Mouse (Mus musculus): ENCODE measurements around the gene Trak1.

The Trak1 gene

DNA sequence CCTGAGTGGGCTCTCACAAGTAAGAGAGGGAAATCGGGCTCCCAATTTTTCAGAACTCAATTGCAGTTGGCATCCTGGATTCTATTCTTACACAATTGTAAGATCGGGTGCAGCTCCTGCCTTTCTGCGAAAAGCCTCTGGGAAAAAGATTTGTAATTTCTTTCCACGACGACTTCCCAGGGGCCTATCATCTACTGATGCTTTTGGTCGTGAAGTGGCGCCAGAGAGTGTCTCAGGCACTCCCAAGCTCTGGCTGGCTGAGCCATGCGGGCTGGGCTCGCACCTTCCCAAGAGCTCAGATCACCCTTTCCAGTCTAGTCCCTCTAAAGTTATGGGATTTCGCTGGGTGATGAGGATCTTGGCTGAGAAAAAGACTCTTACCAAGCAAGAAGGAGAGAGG lies 198.8 kb downstream of the Trak1 start:
- no peak for DNase-seq

DNA sequence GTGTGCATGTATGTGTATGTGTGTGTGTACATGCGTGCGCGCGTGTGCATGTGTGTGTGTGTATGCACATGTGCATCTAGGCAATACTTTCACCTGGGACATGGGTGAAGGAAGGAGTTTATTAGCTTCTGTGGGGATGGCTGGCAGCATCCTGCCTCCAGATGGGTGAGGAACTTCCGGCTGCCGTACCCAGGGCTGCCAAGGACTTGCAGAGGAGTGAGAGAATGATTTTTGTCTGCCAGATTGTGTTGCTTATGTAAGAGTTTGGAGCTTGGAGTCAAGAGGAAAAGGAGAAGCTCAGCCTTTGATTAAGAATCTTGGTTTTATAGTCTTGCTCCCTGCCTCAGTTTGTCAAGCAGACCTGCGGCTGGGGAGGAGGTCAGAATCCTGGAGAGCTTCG lies 208.0 kb downstream of the Trak1 start:
- peak; percentile 30 for DNase-seq

DNA sequence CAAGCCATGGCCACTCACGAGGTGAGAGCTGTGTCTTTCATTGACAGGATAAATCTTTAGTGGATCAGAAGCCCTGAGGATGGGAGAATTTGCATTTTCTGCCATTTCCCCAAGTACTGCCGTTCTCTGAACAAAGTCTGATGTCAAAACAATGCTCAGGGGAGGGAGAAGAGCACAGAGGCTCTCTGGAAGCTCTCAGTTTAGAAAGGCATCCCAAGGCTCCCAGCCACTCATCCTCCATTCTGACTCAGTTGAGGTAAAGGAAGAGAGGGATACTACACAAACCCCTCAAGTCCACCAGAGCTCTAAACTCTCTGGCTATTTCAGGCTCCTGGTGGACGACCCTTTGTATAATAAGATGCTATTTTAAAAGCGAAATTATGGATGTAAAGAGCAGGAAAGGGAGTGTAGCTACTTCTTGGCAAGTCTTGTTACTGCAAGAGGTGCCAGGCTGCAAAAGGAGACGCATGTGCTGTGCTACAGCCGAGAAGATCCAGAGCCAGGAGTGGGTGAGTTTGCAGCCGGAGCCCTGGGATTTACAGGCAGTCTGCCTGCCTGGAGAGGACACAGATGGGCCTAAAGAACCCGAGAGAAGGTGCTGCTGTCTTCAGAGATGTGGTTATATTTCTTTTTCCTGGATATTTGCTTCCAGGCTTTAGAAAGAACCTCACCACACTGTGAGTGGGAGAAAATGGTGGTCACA lies 209.3 kb downstream of the Trak1 start:
- no peak for DNase-seq

DNA sequence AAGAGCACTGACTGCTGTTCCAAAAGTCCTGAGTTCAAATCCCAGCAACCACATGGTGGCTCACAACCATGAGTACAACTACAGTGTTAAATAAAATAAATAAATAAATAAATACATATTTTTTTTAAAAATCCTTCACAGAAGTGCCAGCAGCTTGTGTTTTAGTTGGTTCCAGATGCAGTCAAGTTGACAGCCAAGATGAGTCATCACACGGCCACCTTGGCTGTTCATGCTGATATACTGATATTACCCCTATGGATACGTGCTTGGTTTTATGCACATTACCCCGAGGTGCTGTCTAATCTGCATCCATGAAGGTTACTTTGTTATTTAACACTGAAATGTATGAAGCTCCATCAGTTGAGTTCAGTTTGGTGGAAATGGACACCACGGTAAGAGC lies 214.6 kb downstream of the Trak1 start:
- no peak for DNase-seq

DNA sequence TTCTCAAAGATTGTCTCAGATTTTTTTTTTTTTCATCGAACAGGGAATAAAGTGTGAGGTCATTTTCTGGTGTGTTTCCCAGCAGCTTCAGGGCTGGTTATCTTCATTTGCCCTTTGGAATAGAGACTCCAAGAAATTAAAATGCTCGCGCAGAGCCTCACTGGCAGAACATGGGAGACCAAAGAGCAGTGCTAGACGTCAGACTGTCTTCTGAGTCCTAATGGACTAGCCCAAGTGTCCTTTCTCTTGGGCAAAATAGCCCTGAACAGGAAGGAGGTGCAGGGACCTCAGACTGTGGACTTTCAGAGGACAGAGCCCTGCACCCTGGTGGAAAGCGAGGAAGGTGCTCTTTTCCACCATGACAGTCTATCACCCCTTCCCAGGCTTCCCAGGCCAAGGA lies 217.2 kb downstream of the Trak1 start:
- no peak for DNase-seq

DNA sequence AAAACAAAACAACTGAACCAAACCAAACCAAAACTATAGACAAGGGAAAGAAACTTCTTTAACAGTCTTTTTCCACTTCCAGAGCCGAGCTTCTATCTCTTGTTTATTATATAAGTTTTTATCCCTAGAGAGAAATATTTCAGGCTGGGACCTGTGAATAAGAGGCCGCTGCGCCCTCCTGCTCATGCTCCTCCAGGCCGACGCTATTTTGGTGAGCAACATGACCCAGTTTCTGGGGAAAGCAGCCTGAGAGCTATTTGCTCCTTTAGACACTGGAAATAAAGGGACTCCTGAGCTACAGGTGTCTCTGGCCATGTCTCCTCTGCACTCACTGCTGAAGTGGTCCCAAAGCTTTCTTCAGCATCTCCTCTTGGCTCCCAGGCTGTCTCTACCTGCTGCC lies 222.7 kb downstream of the Trak1 start:
- DNase-seq, result peak; percentile 10
